Mouse (Mus musculus) layer of hippocampus, adult 11-12 months (tissue): ENCODE data around the gene Prkce.

Experiments
- DNase-seq: peaks from one replicate; pipeline ENCODE4 v3.0.0; 2022; ENCODE audit warnings: low spot score

The Prkce gene

DNA sequence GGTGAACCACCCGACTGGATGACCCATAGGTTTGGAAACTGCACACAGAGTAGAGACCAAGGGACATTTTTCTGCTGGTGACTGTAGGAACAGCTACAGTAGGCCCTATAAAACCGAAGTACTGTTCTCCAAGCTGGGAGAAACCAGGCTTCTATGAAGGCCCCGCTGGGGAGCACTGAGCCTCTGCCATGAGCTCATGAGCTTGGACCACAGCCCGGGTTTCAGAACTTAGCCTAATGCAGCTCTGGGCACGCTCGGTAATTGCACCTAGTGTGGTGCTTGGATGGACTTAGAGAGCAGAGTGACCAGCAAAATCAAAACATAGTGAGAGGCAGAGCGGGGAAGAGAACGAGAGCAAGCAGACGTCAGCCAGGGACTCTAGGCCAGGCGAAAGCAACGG lies 134.7 kb downstream of the Prkce start:
- DNase-seq = peak; percentile 63

DNA sequence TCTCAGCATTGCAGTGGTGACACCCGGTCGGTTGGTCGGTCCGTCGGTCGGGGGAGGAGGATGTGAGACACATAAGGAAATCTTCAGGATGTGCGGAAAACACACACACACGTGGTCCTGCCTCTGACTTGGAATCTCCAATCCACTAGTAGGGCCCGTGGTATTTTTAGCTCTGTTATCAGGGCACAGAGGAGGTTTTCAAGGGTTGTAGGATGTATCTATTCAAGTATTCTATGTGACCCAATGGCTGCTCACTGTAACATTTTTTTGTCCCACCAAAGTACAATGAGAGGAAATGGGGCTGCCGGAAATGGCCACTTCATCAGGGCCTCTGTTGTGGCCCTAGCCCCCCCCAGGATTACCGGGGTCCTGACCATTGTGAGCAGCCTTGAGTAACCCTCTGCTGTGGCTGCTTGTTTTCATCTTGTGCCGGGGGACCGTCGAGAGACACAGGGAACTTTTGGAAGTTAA lies 135.3 kb downstream of the Prkce start:
- DNase-seq = no peak

DNA sequence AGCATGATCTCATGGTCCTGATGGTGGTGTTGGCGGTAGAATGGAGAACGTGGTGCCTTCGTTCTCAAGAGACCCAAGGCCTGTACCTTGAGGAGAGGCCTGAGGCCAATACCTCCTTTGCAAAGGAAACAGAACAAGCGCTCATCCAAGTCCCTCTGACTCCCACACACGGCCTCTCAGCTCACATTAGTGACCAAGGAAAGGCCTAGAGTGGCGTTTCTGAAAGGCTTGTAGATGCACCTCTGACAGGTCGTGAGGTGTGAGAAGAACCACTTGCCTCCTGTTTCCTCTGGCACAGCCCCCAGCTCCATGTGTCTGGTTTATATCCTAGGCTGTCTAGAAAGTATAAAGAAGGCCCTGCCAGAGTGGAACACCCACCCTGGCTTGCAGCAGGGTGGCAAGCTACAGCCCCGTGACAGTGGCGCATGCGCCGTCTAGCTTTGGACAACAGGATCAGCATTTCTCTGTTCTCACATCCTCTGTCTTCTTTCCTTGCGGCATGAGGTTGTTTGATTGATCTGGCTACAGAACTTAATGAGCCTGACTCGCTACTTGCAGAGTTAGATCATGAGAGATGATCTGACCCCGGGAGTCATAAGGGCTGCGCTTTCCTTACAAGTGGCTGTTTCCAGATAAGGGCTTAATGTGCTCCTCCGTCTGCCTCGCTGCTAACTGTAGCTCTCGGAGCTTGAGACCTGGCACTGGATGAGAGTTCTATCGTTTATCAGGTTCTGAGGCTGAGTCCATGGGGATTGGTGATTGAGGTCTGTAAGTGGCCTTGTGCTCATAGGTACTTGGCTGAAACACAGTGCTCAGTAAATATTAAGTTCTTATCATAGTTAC lies 136.0 kb downstream of the Prkce start:
- DNase-seq = no peak

DNA sequence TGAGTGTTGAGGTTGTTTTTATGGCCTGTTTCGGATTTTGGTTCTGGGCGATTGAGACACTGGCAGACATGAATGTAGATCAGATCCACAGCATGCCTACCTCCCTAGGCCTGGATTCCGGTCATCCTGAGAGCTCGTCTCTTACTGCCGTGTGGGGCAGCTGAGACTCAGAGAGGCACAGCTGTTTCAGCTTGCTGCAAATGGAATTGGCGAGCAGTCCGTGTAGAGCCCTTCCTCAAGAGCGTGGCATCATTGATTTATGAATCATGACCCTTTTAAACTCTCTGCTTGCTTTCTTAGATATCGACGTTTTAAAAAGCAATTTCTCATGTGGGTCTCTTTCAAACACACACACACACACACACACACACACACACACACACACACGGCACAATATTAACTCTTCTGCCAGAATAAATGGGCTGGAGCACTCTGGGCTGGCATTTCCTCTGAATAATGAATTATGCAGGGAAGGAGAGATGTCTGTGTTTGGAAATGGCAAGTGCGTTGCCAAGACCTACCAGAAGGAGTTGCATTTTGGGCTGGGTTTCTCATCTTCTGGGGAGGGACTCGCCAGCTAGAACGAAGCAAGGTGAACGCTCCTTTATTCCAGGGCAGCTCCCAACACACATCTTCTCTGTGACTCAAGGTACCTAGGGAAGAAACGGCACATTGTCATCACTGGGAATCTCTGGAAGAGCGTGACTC lies 137.5 kb downstream of the Prkce start:
- no peak for DNase-seq

DNA sequence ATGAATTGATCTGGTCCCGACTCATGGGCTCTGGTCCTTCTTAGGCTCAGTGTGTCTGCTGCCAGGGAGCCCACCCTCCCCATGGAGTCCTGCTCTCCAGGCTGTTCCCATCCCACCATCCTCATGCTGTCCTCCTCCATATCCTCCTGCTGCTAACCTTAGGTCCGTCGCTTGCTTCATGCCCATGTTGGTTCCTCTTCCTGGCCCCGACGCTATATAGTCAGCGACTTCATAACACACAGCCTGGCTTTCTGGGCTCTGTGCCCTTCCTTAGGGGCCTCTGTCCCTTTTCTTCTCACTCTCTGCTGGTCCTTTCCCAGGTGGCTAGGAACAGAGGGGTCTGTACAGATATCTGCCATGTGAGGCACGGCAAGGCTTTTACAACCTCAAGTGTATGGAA lies 138.6 kb downstream of the Prkce start:
- no peak for DNase-seq

DNA sequence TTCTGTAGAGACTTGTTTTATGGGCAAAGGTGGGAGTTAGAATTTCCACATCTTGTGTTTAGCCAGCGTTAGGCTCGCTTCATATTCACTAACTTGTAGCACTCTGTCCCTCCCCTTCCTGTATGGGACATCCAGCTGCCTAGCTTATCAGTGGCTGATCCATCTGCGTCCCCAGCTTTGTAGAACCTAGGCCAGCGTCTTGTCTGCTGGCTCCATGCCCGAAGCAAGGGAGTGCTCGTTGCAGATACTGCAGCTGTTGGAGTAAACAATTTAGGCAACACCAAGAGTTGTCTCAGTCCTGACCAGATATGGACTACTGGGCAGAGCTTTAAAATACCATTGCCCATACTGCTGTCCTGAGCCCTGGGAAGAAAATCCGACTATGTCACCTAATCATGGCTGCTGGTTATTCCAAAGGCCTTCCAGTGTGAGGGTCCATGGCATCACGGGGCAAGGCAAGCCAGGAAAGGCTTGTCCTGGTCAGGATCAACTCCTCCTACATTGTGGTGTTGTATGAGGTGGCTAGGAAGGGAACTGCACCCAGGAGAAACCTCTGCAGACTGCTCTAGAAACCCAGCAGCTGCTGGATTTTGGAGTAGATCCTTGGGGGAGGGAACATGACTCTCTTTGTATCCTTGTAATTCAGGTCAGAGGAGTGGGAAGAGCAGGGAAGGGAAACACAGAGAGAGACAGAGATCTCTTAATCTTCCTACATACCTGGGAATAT lies 146.0 kb downstream of the Prkce start:
- no peak for DNase-seq

DNA sequence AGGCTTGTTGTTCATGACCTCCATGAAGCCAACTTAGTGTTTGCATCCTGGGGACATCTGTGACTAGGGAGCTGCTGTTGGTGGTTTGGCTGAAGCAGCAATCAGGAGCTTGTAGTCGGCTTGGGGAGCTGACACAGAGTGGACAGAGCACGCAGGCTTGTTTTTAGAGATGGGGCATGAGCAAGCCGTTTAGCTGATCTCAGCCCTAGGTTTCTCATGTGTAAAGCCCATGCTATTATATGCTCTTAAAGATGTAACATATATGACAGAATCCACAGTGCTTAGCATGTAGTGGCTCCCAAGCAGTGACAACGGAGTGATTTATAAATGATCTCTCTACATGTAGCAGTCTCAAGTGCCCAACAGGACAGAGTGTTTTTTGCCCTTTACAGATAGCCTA lies 148.3 kb downstream of the Prkce start:
- DNase-seq = no peak

DNA sequence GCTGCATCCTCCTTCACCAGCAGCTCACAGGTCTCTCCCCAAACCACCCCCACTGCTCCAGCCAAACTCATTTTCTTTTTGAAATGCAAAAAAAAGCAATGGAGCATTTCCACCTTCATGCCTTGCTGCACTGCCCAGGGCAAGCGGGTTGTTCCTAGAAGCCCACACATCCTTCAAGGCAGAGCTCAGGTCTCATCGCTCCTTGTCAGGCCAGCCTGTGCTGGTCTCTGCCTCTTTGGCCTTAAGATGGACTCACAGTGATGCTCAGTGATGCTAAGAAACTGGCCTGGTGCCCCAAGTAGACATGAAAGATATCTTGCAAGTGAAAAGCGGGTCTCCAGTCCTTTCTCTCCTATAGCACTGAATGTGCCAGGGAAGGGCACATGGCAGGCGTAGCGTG lies 149.2 kb downstream of the Prkce start:
- DNase-seq = no peak

DNA sequence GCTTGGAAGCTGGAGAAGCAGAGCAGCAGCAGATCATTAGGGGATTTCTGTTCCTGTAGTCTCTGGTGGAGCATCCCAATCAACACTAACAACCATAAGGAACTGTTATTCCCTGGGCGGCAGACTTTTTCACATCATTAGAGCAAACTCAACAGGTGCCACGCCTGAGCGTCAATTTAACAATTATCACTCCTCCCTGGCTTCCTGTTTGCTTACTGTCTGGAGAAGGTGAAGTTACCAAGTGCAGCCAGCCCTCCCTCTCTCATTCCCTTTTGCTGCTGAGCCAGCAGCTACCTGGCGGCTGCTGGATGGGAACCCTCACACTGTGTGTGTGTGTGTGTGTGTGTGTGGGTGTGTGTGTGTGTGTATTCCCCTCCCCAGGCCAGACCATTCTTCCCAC lies 149.6 kb downstream of the Prkce start:
- no peak for DNase-seq

DNA sequence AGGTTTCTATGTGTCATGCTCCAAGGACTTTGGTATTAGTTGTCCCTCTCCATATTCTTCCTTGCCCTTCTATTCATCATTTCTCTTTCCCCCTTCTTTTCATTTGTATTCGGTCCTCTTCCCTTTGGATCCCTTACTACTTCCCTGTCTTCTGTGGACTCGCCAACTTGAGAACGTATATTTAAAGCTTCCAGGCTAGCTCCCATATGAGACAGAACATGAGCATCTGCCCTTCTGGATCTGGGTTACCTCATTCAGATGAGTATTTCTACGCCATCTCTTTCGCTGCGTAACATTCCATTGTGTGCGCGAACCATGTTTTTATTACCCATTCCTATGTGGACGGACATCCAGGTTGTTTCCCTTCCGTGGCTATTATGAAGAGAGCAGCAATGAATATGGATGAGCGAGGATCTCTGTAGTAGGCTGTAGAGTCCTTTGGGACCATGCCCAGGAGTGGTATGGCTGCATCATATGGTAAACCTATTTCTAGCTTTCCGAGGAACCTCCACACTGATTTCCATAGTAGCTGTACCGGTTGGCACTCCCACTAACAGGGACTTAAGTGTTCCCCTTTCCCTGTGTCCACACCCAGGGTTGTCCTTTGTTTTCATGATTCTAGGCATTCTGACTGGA lies 152.5 kb downstream of the Prkce start:
- DNase-seq = no peak

DNA sequence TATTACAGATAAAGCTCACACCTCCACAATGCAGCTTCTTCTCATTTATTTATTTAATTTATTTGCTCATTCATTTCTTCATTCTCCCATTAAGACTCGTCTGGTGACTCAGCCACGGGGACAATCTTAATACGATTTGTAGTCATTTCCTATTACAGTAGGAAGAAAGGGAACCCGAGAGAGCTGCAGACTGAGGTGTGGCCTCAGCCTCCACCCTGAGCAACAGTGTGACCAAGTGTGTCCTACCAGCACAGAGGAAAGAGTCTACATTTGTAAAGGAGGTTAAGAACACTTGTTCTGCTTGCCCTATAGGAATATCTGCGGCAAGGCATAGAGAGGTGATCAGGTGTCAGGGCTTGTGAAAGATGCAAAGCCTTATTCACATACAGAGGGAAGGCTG lies 155.3 kb downstream of the Prkce start:
- no peak for DNase-seq

DNA sequence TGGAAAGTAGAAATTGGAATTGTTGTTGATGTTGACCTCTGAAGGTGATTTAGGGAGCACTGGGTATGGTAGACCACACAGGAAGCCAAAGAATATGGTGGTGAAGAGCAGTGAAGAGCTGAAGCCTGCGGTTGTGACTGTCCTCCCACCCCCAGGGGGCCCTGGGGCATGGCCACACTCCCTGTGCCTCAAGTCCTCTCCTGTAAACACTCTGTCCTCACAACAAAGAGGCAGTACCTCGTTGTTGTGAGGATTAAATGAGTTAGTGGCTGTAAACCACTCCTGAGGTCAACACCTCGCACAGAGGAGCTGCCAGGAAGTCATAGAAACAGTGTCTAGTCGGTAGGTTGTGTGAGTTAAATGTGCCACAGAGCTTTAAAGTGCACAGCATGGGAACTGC lies 155.7 kb downstream of the Prkce start:
- DNase-seq = no peak

DNA sequence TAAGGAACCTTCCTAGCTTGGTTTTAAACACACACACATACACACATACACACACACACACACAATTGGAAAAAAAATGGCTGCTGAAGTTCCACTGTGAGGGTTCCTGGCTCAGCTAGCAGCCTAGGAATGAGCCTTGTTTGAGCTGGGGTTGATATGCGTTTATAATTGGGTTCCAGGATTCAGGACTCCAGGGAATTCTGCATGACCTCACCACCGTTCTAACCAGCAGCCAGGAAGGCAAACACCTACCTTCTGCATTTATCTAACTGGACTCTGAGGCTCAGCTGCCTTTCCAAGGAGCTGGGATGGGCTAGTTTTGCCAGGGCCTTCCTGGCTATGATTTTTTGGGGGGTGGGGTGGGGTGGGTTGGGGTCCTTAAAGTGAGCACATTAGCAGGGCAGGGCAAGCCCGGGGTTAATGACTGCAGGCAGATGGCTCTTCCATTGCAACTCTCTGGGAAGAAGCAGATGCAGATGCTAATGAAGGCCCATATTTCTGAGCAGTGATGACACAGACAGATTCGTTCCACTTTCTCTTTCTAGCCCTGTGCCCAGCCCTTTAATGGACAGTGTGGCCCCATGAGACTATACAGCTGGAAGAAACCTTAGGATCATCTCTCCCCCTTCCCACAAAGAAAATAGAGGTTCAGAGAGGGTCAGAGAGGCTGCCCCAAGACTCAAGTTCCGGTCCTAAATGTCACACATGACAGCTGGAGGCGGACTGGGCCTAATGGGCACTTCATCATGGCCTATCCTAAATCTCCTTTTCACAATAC lies 156.5 kb downstream of the Prkce start:
- no peak for DNase-seq

DNA sequence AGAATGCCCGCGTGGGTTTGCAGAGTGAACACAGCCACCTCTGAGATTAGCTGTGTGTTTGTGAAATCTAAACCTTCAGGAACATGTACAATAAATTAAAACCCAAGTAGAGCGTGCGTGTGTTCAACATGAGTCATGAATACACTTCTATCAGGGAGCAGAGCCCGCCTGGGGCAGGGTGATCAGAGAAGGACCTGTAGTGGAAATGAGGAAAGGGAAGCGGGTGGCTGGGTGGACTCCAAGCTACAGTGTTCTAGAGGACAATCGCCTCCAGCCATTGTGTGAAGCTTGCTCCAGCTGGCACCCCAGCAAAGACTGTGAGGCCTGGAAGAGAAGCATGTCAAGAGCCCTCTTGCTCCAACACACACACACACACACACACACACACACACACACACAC lies 157.2 kb downstream of the Prkce start:
- DNase-seq = no peak

DNA sequence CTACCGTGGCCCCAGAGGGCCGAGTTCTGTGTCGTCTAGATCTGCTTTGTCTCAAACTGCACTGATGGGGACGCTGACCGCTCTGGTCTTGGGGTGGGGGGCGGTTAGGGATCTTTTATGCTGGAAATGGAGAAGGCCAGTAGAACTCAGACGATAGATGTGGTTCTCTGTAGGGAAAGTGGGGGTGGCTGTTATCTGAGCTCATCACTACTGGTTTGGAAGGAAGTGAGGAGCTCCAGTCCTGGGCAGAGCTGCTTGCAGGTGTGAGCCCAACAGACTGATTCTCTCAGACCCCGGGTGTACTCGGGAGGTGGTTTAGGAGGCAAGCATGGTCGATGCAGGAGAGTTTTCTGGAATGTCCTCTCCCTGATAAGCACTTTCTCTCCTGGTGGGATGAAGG lies 157.7 kb downstream of the Prkce start:
- no peak for DNase-seq

DNA sequence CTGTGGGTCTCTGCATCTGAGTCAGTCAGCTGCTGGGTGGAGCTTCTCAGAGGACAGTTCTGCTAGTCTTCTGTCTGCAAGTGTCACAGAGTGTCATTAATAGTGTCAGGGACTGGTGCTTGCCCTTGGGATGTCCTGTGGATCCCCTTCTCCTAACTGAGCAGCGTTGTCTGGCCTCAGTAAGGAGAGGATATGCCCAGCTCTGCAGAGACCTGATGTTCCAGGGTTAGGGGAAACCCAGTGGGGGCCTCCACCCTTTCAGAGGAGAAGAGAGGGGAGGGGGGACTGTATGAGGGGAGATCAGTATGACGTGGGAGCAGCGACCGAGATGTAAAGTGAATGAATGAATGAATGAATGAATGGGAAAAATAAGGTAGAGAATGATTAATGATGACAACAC lies 160.4 kb downstream of the Prkce start:
- DNase-seq = no peak

DNA sequence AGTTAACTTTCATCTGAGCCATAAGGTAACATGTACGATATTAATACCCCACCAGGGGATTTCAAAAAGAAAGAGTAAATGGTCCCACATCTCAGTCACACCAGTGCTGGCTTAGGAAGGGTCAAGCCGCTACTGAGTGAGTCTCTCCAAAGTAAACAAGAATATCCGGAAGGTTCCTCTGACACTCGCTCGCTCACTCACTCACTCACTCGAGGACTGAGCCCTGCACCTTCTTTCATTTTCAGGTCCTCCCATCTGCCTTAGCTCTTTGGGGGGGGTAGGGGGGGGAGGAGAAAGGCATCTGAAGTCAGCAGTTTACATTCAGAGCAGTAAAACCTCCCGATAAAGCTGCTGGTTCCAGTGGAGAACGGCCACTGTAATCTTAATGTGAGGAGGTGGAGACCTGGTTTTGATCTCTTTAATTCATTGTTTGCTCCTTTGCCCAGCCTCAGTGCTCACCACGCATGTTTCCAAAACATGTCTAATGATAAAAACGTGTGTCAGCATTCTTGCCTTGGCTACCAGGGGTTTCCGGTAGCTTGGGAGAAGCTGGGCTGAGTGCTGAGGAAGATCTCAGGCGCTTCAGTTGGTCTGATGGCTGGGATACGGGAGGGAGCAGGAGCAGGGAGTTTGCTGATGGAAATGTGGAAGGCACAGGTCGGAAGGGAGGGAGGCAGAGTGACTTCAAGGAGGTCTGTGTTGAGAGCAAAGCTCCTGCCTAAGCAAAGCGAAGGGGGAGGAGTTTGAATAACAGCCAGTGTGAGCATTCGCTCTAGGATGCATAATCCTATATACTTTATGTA lies 161.9 kb downstream of the Prkce start:
- DNase-seq = no peak

DNA sequence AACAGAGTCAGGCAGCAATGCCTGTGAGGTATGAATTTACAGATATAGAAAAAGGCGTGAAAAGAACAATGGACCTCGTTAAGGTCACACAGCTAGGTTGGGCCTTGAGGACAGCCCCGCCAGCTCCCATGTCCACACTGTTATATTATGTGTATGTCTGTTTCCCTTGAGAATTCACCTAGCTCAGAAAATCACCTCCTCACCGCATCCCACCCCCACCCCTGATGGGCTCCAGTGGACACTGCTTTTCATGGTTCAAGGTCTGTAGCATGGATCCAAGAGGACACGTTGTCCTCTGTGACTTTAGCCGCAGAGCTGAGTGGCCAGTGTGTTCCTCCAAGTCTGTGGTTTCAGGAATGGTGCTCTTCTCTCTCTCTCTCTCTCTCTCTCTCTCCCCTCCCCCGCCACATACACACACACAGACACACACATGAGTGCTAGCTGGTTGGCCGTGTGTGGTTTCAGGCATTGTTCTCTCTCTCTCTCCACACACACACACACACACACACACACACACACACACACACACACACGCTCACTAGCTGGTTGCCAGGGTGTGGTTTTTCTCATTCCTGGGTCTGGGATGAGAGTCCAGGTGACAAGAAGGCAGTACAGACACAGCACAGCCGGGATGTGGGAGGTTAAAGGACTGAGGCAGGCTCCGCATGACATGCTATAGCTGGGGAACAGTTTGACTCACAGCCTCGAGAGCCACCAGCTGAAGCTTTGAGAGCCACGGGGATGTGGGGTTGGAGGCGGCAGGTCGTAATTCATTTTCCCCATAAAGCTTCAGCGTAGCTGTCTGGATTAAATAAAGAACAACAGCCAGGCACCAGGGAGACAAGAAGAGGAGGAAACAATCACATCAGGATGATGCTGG lies 162.7 kb downstream of the Prkce start:
- no peak for DNase-seq

DNA sequence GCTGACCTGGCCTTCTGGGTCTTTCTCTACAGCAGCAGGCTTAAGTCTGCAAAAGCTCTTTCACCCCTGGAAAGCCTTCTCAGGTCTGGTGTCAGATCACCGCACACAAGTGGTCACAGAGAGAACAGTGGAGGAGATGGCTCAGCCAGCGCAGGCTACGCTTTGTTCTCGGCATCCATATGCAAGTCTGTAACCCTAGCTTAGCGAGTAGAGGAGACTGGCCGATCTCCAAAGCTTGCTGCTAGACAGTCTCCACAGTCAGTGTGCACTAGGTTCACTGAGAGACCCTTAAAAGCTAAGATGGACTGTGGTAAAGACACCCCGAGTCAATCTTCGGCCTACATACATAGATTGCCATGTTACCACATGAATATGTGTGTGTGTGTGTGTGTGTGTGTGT lies 164.2 kb downstream of the Prkce start:
- DNase-seq = no peak

DNA sequence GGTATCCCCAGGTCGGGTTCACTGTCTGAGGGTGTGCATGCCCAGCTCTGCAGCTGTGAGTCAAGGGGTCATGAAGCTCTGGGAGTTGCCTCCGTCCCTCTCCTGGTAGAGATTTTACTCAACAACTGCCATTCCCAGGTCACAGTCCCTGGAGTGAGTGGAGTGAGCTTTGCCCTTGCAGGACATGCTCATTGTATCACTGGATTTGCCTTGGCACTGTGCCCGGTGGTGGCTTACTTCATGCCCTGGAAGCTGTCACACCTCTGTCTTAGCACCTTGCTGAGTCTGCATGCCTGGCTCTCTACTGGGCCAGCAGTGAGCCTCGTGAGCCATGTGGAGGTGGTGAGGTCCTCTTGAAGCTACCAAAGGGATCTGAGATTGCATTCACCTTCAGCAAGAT lies 167.4 kb downstream of the Prkce start:
- no peak for DNase-seq
